Mouse (Mus musculus) monocyte, adult 5-6 weeks (primary cell): ENCODE data around the gene Slc34a1. TPM values are rescaled to one million over a fixed set of nuclear protein-coding genes. Genes with fewer than 3 reads are reported as not detected.

Source experiments
- ATAC-seq: fragments of 153-309, 156-312 bp; replicated peaks from 2 replicates; pipeline ENCODE4 v1.8.0; 2017; ENCODE audit warnings: mild to moderate bottlenecking; ENCODE audit not compliant: low TSS enrichment, insufficient number of reproducible peaks, severe bottlenecking, poor library complexity, low FRiP score
- total RNA-seq: library from RNA; stranded (forward); fragments of 200-1000, 200-491, 200-594 nt; gene quantifications from 3 replicates; pipeline ENCODE4 v1.2.3, GENCODE M21; 2017

Gene Slc34a1
- not detected in 3 replicates for total RNA-seq

GRCm38 (mm10) chr13:55398088-55398487, at the start of gene Slc34a1:
Gene Slc34a1, plus strand, starts transcription at chr13:55398187.
- no peak for ATAC-seq

- ATAC-seq = no peak
Observed at GRCm38 (mm10) chr13:55361145-55361544, 36.8 kb upstream of the Slc34a1 start.

- ATAC-seq = peak; percentile 11; the same call in 1 of the 2 replicates
Observed at GRCm38 (mm10) chr13:55361974-55362452, 36.0 kb upstream of the Slc34a1 start.

- peak; percentile 97 for ATAC-seq
Observed at GRCm38 (mm10) chr13:55362453-55363060, 35.4 kb upstream of the Slc34a1 start, which contains the start of gene Lman2. Gene Lman2, minus strand, starts transcription at chr13:55362783.

GRCm38 (mm10) chr13:55368401-55368800, 29.6 kb upstream of the Slc34a1 start:
- no peak for ATAC-seq

GRCm38 (mm10) chr13:55369531-55370114, 28.4 kb upstream of the Slc34a1 start, which contains the start of gene Rgs14:
Gene Rgs14, plus strand, starts transcription at chr13:55369732.
- peak; percentile 87 for ATAC-seq

DNA sequence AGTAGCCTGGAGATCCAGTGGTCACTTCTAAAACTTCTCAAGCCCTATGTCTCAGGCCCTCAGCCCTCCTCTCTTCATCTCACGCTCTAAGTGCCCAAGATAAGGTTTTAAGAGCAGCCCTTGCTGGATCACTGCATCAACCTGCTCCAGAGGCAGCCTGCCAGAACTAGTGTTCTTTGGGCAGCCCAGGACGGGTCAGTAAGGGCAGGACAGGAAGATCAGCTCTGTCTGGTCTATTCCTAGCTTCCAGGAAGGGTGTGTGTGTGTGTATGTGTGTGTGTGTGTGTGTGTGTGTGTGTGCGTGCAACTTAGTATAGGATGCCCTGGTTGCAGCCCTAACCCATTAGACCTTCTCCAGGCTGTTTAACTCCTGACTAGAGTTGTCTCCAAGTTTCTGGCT, 27.8 kb upstream of the Slc34a1 start:
- ATAC-seq = no peak

- no peak for ATAC-seq
Observed at GRCm38 (mm10) chr13:55371007-55371681, 26.8 kb upstream of the Slc34a1 start.

GRCm38 (mm10) chr13:55371740-55372139, 26.2 kb upstream of the Slc34a1 start:
- ATAC-seq = no peak

- no peak for ATAC-seq
Observed at GRCm38 (mm10) chr13:55374206-55374924, 23.6 kb upstream of the Slc34a1 start.

- ATAC-seq = no peak
Observed at GRCm38 (mm10) chr13:55375877-55376276, 22.1 kb upstream of the Slc34a1 start.

DNA sequence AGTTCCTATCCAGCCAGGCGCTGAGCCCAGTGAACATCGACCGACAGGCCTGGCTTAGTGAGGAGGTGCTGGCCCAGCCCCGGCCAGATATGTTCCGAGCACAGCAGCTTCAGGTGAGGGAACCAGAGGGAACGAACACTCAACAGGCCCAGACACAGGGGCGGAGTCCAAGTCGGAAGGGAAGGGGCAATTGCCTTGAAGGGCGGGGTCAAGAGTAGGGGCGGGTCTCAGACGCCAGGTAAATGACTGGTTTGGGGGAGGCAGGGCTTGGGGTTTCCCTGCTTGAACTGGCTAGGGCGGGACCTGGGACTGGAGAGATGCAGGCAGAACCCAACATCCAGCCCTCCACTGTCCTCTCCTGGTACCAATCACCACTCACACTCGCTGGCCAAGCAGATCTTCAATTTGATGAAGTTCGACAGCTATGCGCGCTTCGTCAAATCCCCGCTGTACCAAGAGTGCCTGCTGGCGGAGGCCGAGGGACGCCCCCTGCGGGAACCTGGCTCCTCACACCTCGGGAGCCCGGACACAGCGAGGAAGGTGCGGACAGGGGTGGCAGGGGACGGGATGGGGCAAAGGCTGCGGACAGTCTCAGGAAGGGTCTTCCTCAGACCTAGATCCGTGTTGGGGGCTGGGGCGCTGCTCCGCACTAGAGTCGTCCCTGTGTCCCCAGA, 18.9 kb upstream of the Slc34a1 start:
- no peak for ATAC-seq

DNA sequence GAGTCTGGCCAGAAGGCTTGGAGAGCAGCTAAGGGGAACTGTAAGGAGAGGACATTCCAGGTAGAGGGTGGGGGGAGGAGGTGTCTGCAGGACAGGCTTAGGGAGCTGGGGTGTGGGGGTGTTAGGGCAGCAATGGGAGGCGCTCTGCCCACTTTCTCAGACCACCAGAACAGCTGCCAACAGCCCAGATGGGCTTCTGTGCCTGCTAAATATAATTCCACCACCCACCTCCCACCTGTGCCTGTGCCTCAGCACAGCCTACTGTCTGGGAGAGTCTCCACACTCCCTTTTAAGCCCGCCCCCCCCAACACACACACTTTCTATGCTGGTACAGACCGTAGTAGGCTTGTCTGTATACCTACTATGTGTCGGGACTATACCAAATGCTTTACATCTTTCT, 16.2 kb upstream of the Slc34a1 start:
- no peak for ATAC-seq

DNA sequence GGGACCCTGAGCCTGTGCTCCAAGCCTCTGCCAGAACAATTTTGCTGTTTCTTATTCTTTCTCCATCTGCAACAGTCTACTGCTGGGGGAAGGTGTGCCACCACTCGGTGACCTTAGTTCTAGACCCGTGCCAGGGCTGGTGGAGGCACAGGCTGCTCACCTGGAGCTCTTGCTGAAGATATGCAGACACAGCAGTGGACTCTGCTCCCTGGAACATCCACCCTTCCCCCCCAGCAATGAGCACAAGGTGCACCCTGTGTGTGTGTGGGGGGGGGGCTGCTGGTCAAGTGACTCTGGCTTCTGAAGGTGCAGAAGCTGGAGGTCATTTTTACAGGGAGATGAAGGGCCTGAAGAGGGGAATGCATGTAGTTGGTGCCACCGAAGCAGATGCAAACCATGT, 7.3 kb upstream of the Slc34a1 start:
- no peak for ATAC-seq

- no peak for ATAC-seq
Observed at GRCm38 (mm10) chr13:55391626-55392029, 6.4 kb upstream of the Slc34a1 start.

- no peak for ATAC-seq
Observed at GRCm38 (mm10) chr13:55392933-55393332, 5.1 kb upstream of the Slc34a1 start.

- no peak for ATAC-seq
Observed at GRCm38 (mm10) chr13:55399300-55400038, 1.5 kb downstream of the Slc34a1 start.

GRCm38 (mm10) chr13:55400039-55400346, 2.0 kb downstream of the Slc34a1 start:
- ATAC-seq = no peak
